Mouse (Mus musculus) hindbrain, embryonic 15.5 days (tissue): ENCODE data around the gene Phactr2. TPM values are rescaled to one million over a fixed set of nuclear protein-coding genes. Genes with fewer than 3 reads are reported as not detected.

Source experiments
- ATAC-seq: fragments of 200-750 bp; cut with Nextera tagmentation; 2 replicates; pipeline ENCODE4 v1.8.0; 2017; ENCODE audit warnings: low read depth, moderate number of reproducible peaks, moderate TSS enrichment; ENCODE audit not compliant: low FRiP score
- H3K27ac ChIP-seq: fragments of 300-500 bp; sonication (generic); replicated peaks from 2 replicates; pipeline ENCODE4 v1.5.1; 2015; ENCODE audit warnings: mild to moderate bottlenecking, inconsistent platforms
- H3K27me3 ChIP-seq: fragments of 300-500 bp; sonication (generic); 2 replicates; pipeline ENCODE4 v1.6.1; 2015; ENCODE audit warnings: control low read depth, inconsistent platforms
- H3K36me3 ChIP-seq: fragments of 300-500 bp; sonication (generic); 2 replicates; pipeline ENCODE4 v1.6.1; 2015; ENCODE audit warnings: control low read depth, inconsistent platforms
- H3K4me1 ChIP-seq: fragments of 300-500 bp; sonication (generic); replicated peaks from 2 replicates; pipeline ENCODE4 v1.6.1; 2015; ENCODE audit warnings: control low read depth, inconsistent platforms
- H3K4me2 ChIP-seq: fragments of 300-500 bp; sonication (generic); 2 replicates; pipeline ENCODE4 v1.6.1; 2015; ENCODE audit warnings: moderate library complexity, mild to moderate bottlenecking, inconsistent platforms
- H3K4me3 ChIP-seq: fragments of 300-500 bp; sonication (generic); 2 replicates; pipeline ENCODE4 v1.5.1; 2015; ENCODE audit warnings: mild to moderate bottlenecking, inconsistent platforms
- H3K9ac ChIP-seq: fragments of 300-500 bp; sonication (generic); 2 replicates; pipeline ENCODE4 v1.6.1; 2015; ENCODE audit warnings: inconsistent platforms
- H3K9me3 ChIP-seq: fragments of 300-500 bp; sonication (generic); 2 replicates; pipeline ENCODE4 v1.6.1; 2016; ENCODE audit warnings: control low read depth, inconsistent platforms
- WGBS: fragments of 180-500 bp; shearing (Covaris S2); methylation state at CpG from one replicate; pipeline ENCODE4 v1.1.7; 2015; 5-methylcytosine and 5-hydroxymethylcytosine counted together
- polyA plus RNA-seq: library from polyadenylated mRNA; unstranded; fragments of >200 nt; fragmentation: Nextera tagmentation; extraction: Ambion mirVana; gene quantifications from 2 replicates; pipeline ENCODE4 v1.2.1, GENCODE M21; 2015

The Phactr2 gene
- polyA plus RNA-seq, 1 experiment from 2014 or later: 7.7 TPM

- Histone ChIP-seq H3K27me3 (no peaks in the 10 kb centered on the region), H3K9me3 (no peaks in the 10 kb centered on the region), H3K36me3 (no peaks in the 10 kb centered on the region), H3K4me3 (no peak overlapping the region), H3K4me2 (no peak overlapping the region), H3K27ac (no peak overlapping the region), H3K4me1 (no peaks in the 10 kb centered on the region), H3K9ac (no peak overlapping the region)
- WGBS: 86% methylated on average over 6 of the region's 6 CpGs
- ATAC-seq: no peak
Observed at GRCm38 (mm10) chr10:13280298-13280853, 193.8 kb downstream of the Phactr2 start.

- Histone ChIP-seq H3K4me1 (no peaks in the 10 kb centered on the region), H3K4me3 (no peak overlapping the region), H3K36me3 (no peaks in the 10 kb centered on the region), H3K27me3 (no peaks in the 10 kb centered on the region), H3K4me2 (no peak overlapping the region), H3K9me3 (no peaks in the 10 kb centered on the region), H3K27ac (no peak overlapping the region), H3K9ac (no peak overlapping the region)
- ATAC-seq: no peak
- WGBS: 95% methylated on average over 5 of the region's 5 CpGs
Observed at GRCm38 (mm10) chr10:13276298-13276697, 197.9 kb downstream of the Phactr2 start.

- ATAC-seq: no peak
- WGBS: 88% methylated on average over 6 of the region's 6 CpGs
Observed at GRCm38 (mm10) chr10:13275152-13275551, 199.1 kb downstream of the Phactr2 start.

GRCm38 (mm10) chr10:13274699-13275098 is 199.5 kb downstream of the Phactr2 start:
- 93% methylated on average over 4 of the region's 4 CpGs for WGBS
- ATAC-seq: no peak

More at GRCm38 (mm10) chr10:13275152-13275551, 199.1 kb downstream of the Phactr2 start:
- no peaks in the 10 kb centered on the region for H3K9me3 ChIP-seq
- no peak overlapping the region for H3K4me2 ChIP-seq
- H3K27ac ChIP-seq: no peak overlapping the region
- H3K4me3 ChIP-seq: no peak overlapping the region
- H3K27me3 ChIP-seq: no peaks in the 10 kb centered on the region
- H3K36me3 ChIP-seq: no peaks in the 10 kb centered on the region
- H3K9ac ChIP-seq: no peak overlapping the region
- H3K4me1 ChIP-seq: no peaks in the 10 kb centered on the region

GRCm38 (mm10) chr10:13273756-13274155 is 200.5 kb downstream of the Phactr2 start:
- H3K9me3 ChIP-seq: no peaks in the 10 kb centered on the region
- H3K4me2 ChIP-seq: no peak overlapping the region
- no peak overlapping the region for H3K27ac ChIP-seq
- 94% methylated on average over 1 of the region's 1 CpGs for WGBS
- no peak overlapping the region for H3K4me3 ChIP-seq
- no peaks in the 10 kb centered on the region for H3K36me3 ChIP-seq
- H3K4me1 ChIP-seq: no peaks in the 10 kb centered on the region
- no peak for ATAC-seq
- H3K9ac ChIP-seq: no peak overlapping the region
- H3K27me3 ChIP-seq: no peaks in the 10 kb centered on the region

More at GRCm38 (mm10) chr10:13274699-13275098, 199.5 kb downstream of the Phactr2 start:
- Histone ChIP-seq H3K4me1 (no peaks in the 10 kb centered on the region), H3K36me3 (no peaks in the 10 kb centered on the region), H3K27ac (no peak overlapping the region), H3K4me2 (no peak overlapping the region), H3K4me3 (no peak overlapping the region), H3K9me3 (no peaks in the 10 kb centered on the region), H3K27me3 (no peaks in the 10 kb centered on the region), H3K9ac (no peak overlapping the region)

- Histone ChIP-seq H3K4me3 (no peak overlapping the region), H3K4me1 (no peaks in the 10 kb centered on the region), H3K27ac (no peak overlapping the region), H3K27me3 (no peaks in the 10 kb centered on the region), H3K4me2 (no peak overlapping the region), H3K9ac (no peak overlapping the region), H3K36me3 (no peaks in the 10 kb centered on the region), H3K9me3 (no peaks in the 10 kb centered on the region)
- ATAC-seq: no peak
- 90% methylated on average over 8 of the region's 8 CpGs for WGBS
Observed at GRCm38 (mm10) chr10:13271716-13272115, 202.5 kb downstream of the Phactr2 start.

GRCm38 (mm10) chr10:13271099-13271498 is 203.1 kb downstream of the Phactr2 start:
- Histone ChIP-seq H3K9ac (no peak overlapping the region), H3K4me3 (no peak overlapping the region), H3K9me3 (no peaks in the 10 kb centered on the region), H3K4me2 (no peak overlapping the region), H3K4me1 (no peaks in the 10 kb centered on the region), H3K27me3 (no peaks in the 10 kb centered on the region), H3K27ac (no peak overlapping the region), H3K36me3 (no peaks in the 10 kb centered on the region)
- WGBS: 79% methylated on average over 7 of the region's 7 CpGs
- ATAC-seq: no peak

GRCm38 (mm10) chr10:13270270-13270669 is 203.9 kb downstream of the Phactr2 start:
- no peak overlapping the region for H3K4me3 ChIP-seq
- H3K27me3 ChIP-seq: no peaks in the 10 kb centered on the region
- no peaks in the 10 kb centered on the region for H3K4me1 ChIP-seq
- H3K4me2 ChIP-seq: no peak overlapping the region
- ATAC-seq: no peak
- H3K36me3 ChIP-seq: no peaks in the 10 kb centered on the region
- H3K9me3 ChIP-seq: no peaks in the 10 kb centered on the region
- no peak overlapping the region for H3K9ac ChIP-seq
- H3K27ac ChIP-seq: no peak overlapping the region
- 93% methylated on average over 7 of the region's 7 CpGs for WGBS

GRCm38 (mm10) chr10:13259251-13259650 is 215.0 kb downstream of the Phactr2 start:
- H3K27me3 ChIP-seq: no peaks in the 10 kb centered on the region
- WGBS: 84% methylated on average over 3 of the region's 3 CpGs
- H3K36me3 ChIP-seq: no peaks in the 10 kb centered on the region
- H3K4me1 ChIP-seq: no peaks in the 10 kb centered on the region
- H3K9me3 ChIP-seq: no peaks in the 10 kb centered on the region
- H3K4me2 ChIP-seq: no peak overlapping the region
- H3K27ac ChIP-seq: no peak overlapping the region
- ATAC-seq: no peak
- no peak overlapping the region for H3K4me3 ChIP-seq
- no peak overlapping the region for H3K9ac ChIP-seq

- H3K27me3 ChIP-seq: no peaks in the 10 kb centered on the region
- no peak overlapping the region for H3K9ac ChIP-seq
- no peak overlapping the region for H3K4me2 ChIP-seq
- no peak for ATAC-seq
- no peaks in the 10 kb centered on the region for H3K4me1 ChIP-seq
- no peak overlapping the region for H3K4me3 ChIP-seq
- H3K9me3 ChIP-seq: no peaks in the 10 kb centered on the region
- no peaks in the 10 kb centered on the region for H3K36me3 ChIP-seq
- WGBS: 82% methylated on average over 7 of the region's 7 CpGs
- no peak overlapping the region for H3K27ac ChIP-seq
Observed at GRCm38 (mm10) chr10:13256196-13256595, 218.0 kb downstream of the Phactr2 start.

- H3K4me1 ChIP-seq: no peaks in the 10 kb centered on the region
- H3K4me2 ChIP-seq: no peak overlapping the region
- 68% methylated on average over 2 of the region's 2 CpGs for WGBS
Observed at GRCm38 (mm10) chr10:13250280-13250679, 223.9 kb downstream of the Phactr2 start.

GRCm38 (mm10) chr10:13249126-13249525 is 225.1 kb downstream of the Phactr2 start:
- ATAC-seq: no peak
- Histone ChIP-seq H3K27me3 (no peaks in the 10 kb centered on the region), H3K4me2 (no peak overlapping the region), H3K4me1 (no peaks in the 10 kb centered on the region), H3K9ac (no peak overlapping the region), H3K36me3 (no peaks in the 10 kb centered on the region), H3K4me3 (no peak overlapping the region), H3K27ac (no peak overlapping the region), H3K9me3 (no peaks in the 10 kb centered on the region)
- WGBS: 95% methylated on average over 8 of the region's 8 CpGs

More at GRCm38 (mm10) chr10:13250280-13250679, 223.9 kb downstream of the Phactr2 start:
- Histone ChIP-seq H3K9ac (no peak overlapping the region), H3K4me3 (no peak overlapping the region), H3K9me3 (no peaks in the 10 kb centered on the region), H3K36me3 (no peaks in the 10 kb centered on the region), H3K27ac (no peak overlapping the region), H3K27me3 (no peaks in the 10 kb centered on the region)
- no peak for ATAC-seq

GRCm38 (mm10) chr10:13245714-13246113 is 228.5 kb downstream of the Phactr2 start:
- no peaks in the 10 kb centered on the region for H3K4me1 ChIP-seq
- no peak for ATAC-seq
- H3K9me3 ChIP-seq: no peaks in the 10 kb centered on the region
- no peaks in the 10 kb centered on the region for H3K27me3 ChIP-seq
- no peak overlapping the region for H3K9ac ChIP-seq
- H3K4me2 ChIP-seq: no peak overlapping the region
- no peaks in the 10 kb centered on the region for H3K36me3 ChIP-seq
- WGBS: 70% methylated on average over 6 of the region's 6 CpGs
- H3K4me3 ChIP-seq: no peak overlapping the region
- no peak overlapping the region for H3K27ac ChIP-seq
